Mouse (Mus musculus) heart, embryonic 14.5 days (tissue): ENCODE measurements at regions not wholly inside any gene's neighbourhood (a gene's known extent, or its start where the extent isn't known, plus 50 kb on each side); places are given as distances from the start of the nearest gene placed in this dataset.

Experiments used
- ATAC-seq: fragments of 200-750 bp; cut with Nextera tagmentation; 2 replicates; pipeline ENCODE4 v1.8.0; 2017; ENCODE audit warnings: low read depth, moderate TSS enrichment; ENCODE audit not compliant: insufficient number of reproducible peaks, insufficient read depth, low FRiP score
- H3K27ac ChIP-seq, 2 experiments: fragments of 200-500 bp in 1 of 2; fragments of 300-500 bp in 1 of 2; sonication (generic) in 1 of 2; replicated peaks in 1 of 2; 2 replicates each; pipeline ENCODE4 v1.5.1; 2012 to 2014; ENCODE audit warnings: low read depth in 2 of 2, low read length in 2 of 2, control low read depth in 1 of 2, mild to moderate bottlenecking in 1 of 2, mixed read lengths in 1 of 2; ENCODE audit not compliant: control insufficient read depth in 1 of 2, insufficient read depth in 1 of 2
- H3K27me3 ChIP-seq: fragments of 300-500 bp; sonication (generic); 2 replicates; pipeline ENCODE4 v1.6.1; 2014; ENCODE audit warnings: mild to moderate bottlenecking, low read length, control low read depth; ENCODE audit not compliant: control insufficient read depth, insufficient read depth
- H3K36me3 ChIP-seq: fragments of 300-500 bp; sonication (generic); 2 replicates; pipeline ENCODE4 v1.6.1; 2014; ENCODE audit warnings: mild to moderate bottlenecking, control low read depth, low read length, mixed read lengths; ENCODE audit not compliant: control insufficient read depth, insufficient read depth
- H3K4me1 ChIP-seq, 2 experiments: fragments of 200-500 bp in 1 of 2; fragments of 300-500 bp in 1 of 2; sonication (generic) in 1 of 2; 2 replicates each; pipeline ENCODE4 v1.6.1; 2012 to 2014; ENCODE audit warnings: low read length in 2 of 2, control low read depth in 1 of 2, mixed read lengths in 1 of 2; ENCODE audit not compliant: control insufficient read depth in 2 of 2, insufficient read depth in 2 of 2
- H3K4me2 ChIP-seq: fragments of 300-500 bp; sonication (generic); 2 replicates; pipeline ENCODE4 v1.6.1; 2014; ENCODE audit warnings: mild to moderate bottlenecking, low read length
- H3K4me3 ChIP-seq, 2 experiments: fragments of 200-500 bp in 1 of 2; fragments of 300-500 bp in 1 of 2; sonication (generic) in 1 of 2; 2 replicates each; pipeline ENCODE4 v1.5.1; 2012 to 2014; ENCODE audit warnings: low read length in 2 of 2, mild to moderate bottlenecking in 2 of 2, control low read depth in 1 of 2, low read depth in 1 of 2, moderate library complexity in 1 of 2; ENCODE audit not compliant: control insufficient read depth in 1 of 2, insufficient read depth in 1 of 2
- H3K9ac ChIP-seq: fragments of 300-500 bp; sonication (generic); 2 replicates; pipeline ENCODE4 v1.6.1; 2014; ENCODE audit warnings: mild to moderate bottlenecking, low read length
- H3K9me3 ChIP-seq: fragments of 300-500 bp; sonication (generic); 2 replicates; pipeline ENCODE4 v1.6.1; 2016; ENCODE audit warnings: low read length, control low read depth; ENCODE audit not compliant: control insufficient read depth
- WGBS: fragments of 180-500 bp; shearing (Covaris S2); extraction: QIAGEN DNeasy Blood & Tissue Kit; methylation state at CpG from one replicate; pipeline ENCODE4 v1.1.7; 2014; 5-methylcytosine and 5-hydroxymethylcytosine counted together

- H3K36me3 ChIP-seq: no peaks in the 10 kb centered on the region
- H3K4me1 ChIP-seq: no peaks in the 10 kb centered on the region
- H3K9me3 ChIP-seq: no peaks in the 10 kb centered on the region
- no peak overlapping the region for H3K4me3 ChIP-seq
- no peak overlapping the region for H3K27ac ChIP-seq
- H3K4me2 ChIP-seq: no peak overlapping the region
- H3K9ac ChIP-seq: no peak overlapping the region
- no peak for ATAC-seq
- H3K27me3 ChIP-seq: no peaks in the 10 kb centered on the region
- 65% methylated on average over 2 of the region's 2 CpGs for WGBS
These were observed 114.0 kb upstream of the Mocs1 start for GRCm38 (mm10) chr17:49314196-49314595.

DNA sequence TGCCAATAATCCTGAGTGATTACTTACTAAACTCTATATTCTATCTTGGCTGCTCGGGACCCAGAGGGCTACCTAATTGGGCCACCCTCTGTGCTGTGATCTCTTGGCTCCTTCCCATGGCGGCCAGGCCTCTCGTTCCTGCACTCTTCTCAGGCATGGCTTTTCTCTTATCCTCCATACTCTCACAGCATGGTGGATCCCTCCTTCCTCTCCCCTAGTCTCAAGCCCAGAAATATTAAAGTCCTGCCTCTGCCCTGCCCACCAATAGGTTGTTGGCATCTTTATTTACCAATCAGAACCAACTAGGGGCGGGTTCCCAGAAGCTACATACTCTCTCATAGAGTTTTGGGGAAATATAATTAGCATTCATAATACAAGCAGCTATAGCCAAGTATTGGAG, 100.6 kb upstream of the Mocs1 start:
- 56% methylated on average over 4 of the region's 4 CpGs for WGBS
- H3K36me3 ChIP-seq: no peaks in the 10 kb centered on the region
- H3K4me1 ChIP-seq: no peaks in the 10 kb centered on the region
- no peak overlapping the region for H3K27ac ChIP-seq
- no peaks in the 10 kb centered on the region for H3K27me3 ChIP-seq
- no peak overlapping the region for H3K4me2 ChIP-seq
- H3K4me3 ChIP-seq: no peak overlapping the region
- H3K9me3 ChIP-seq: no peaks in the 10 kb centered on the region
- no peak overlapping the region for H3K9ac ChIP-seq
- ATAC-seq: no peak

GRCm38 (mm10) chr17:49335318-49335717, 92.8 kb upstream of the Mocs1 start:
- Histone ChIP-seq H3K9me3 (no peaks in the 10 kb centered on the region), H3K4me3 (no peak overlapping the region), H3K36me3 (no peaks in the 10 kb centered on the region), H3K4me1 (no peaks in the 10 kb centered on the region), H3K9ac (no peak overlapping the region), H3K4me2 (no peak overlapping the region), H3K27me3 (no peaks in the 10 kb centered on the region), H3K27ac (no peak overlapping the region)
- 69% methylated on average over 5 of the region's 5 CpGs for WGBS
- no peak for ATAC-seq

DNA sequence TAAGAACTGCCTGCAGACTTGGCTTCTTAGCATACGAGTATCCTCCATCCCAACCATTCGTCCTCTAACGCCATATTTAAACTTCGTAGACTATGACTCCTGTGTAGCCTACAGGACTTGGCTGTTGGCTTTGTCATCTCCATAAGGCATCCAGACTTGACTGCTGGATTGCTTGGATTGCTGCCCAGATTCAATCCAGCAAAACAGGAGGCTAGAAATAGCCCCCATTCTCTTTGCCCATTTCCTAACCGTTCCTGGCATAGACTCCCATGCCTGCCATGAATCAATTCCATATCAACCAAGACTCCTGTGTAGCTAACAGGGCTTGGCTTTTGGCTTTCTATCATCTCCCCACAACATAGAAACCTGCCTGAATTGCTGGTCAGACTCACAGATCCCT, 90.3 kb upstream of the Mocs1 start:
- Histone ChIP-seq H3K4me1 (no peaks in the 10 kb centered on the region), H3K4me3 (no peak overlapping the region), H3K9me3 (no peaks in the 10 kb centered on the region), H3K27ac (no peak overlapping the region), H3K9ac (no peak overlapping the region), H3K27me3 (no peaks in the 10 kb centered on the region), H3K4me2 (no peak overlapping the region), H3K36me3 (no peaks in the 10 kb centered on the region)
- 74% methylated on average over 5 of the region's 5 CpGs for WGBS
- no peak for ATAC-seq

DNA sequence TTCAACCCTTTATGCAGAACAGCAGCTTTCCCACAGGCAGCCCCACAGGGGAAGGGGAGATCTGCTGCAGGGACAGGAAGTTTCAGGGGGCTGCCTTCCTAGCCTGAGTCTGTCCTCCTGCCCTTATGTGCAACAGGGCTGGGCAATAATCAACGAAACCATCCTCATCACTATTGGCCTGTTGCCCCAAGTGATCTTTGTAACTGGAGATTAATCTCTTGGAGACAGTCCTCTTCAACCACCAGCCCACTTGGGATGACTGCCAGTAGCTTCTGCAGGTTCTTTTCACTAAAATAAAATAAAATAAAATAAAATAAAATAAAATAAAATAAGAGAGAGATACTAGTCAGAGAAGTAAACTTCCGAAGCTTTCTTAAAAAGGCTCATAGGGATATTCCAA, 85.5 kb upstream of the Mocs1 start:
- Histone ChIP-seq H3K27me3 (no peaks in the 10 kb centered on the region), H3K9me3 (no peaks in the 10 kb centered on the region), H3K27ac (no peak overlapping the region), H3K9ac (no peak overlapping the region), H3K36me3 (no peaks in the 10 kb centered on the region), H3K4me1 (peaks cover 0 to 3% of the 10 kb centered on the region in 2 experiments; a peak in 1 of 4 replicates), H3K4me2 (no peak overlapping the region), H3K4me3 (no peak overlapping the region)
- WGBS: 76% methylated on average over 2 of the region's 2 CpGs
- no peak for ATAC-seq

GRCm38 (mm10) chr17:49346701-49347100, 81.5 kb upstream of the Mocs1 start:
- Histone ChIP-seq H3K27me3 (no peaks in the 10 kb centered on the region), H3K36me3 (no peaks in the 10 kb centered on the region), H3K9me3 (no peaks in the 10 kb centered on the region), H3K27ac (no peak overlapping the region), H3K4me1 (peaks cover 0 to 3% of the 10 kb centered on the region in 2 experiments; a peak in 1 of 4 replicates), H3K4me3 (no peak overlapping the region), H3K9ac (no peak overlapping the region), H3K4me2 (no peak overlapping the region)
- ATAC-seq: no peak
- 58% methylated on average over 5 of the region's 5 CpGs for WGBS

GRCm38 (mm10) chr17:49349328-49349727, 78.8 kb upstream of the Mocs1 start:
- H3K36me3 ChIP-seq: no peaks in the 10 kb centered on the region
- no peak overlapping the region for H3K27ac ChIP-seq
- ATAC-seq: no peak
- WGBS: 88% methylated on average over 9 of the region's 9 CpGs
- no peaks in the 10 kb centered on the region for H3K9me3 ChIP-seq
- peaks cover 0 to 3% of the 10 kb centered on the region in 2 experiments; a peak in 1 of 4 replicates for H3K4me1 ChIP-seq
- no peak overlapping the region for H3K4me2 ChIP-seq
- no peak overlapping the region for H3K9ac ChIP-seq
- H3K27me3 ChIP-seq: no peaks in the 10 kb centered on the region
- H3K4me3 ChIP-seq: no peak overlapping the region

- H3K27me3 ChIP-seq: no peaks in the 10 kb centered on the region
- H3K4me3 ChIP-seq: no peak overlapping the region
- H3K36me3 ChIP-seq: no peaks in the 10 kb centered on the region
- H3K9ac ChIP-seq: no peak overlapping the region
- no peaks in the 10 kb centered on the region for H3K9me3 ChIP-seq
- no peak overlapping the region for H3K27ac ChIP-seq
- no peaks in the 10 kb centered on the region for H3K4me1 ChIP-seq
- no peak for ATAC-seq
- H3K4me2 ChIP-seq: no peak overlapping the region
These were observed 69.0 kb upstream of the Mocs1 start for GRCm38 (mm10) chr17:49359212-49359611.
